8 mouse cellular contexts compared by ENCODE assay signal in the genomic region with DNA sequence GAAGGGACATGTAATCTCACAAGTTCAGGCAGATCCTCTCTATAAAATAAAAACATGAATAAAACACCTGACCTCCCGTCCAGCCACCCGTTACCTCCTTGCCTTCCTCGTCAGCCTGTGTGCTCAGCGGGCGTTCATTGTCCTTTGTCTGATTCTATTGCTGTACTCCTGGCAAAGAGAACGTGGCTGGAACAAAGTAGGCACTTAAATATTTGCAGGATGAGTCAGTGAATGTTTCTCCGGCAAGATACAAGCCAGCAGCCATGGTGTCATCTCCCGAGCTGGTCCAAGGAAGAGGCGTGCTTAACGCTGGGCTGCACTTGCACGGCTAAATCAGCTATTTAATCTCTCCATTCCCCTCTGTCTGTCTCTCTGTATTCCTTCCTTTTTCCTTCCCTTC. TPM values are rescaled to one million over a fixed set of nuclear protein-coding genes. Genes with fewer than 3 reads are reported as not detected.
DNase-seq lines count a peak whose midpoint lies in the region; ATAC-seq and TF ChIP-seq lines count a peak whose summit lies in the region.

No protein-coding gene starts in this region.

- no peaks in the 10 kb centered on the region for H3K9me3 ChIP-seq in intestine, postnatal 0 days (ENCODE audit: control insufficient read depth)

- no peak for ATAC-seq in intestine, postnatal 0 days
- no peak for ATAC-seq in cerebellum, adult (ENCODE audit: insufficient number of reproducible peaks, low FRiP score, low TSS enrichment)

- H3K9ac ChIP-seq in intestine, postnatal 0 days (ENCODE audit: low read depth, low read length): no peak overlapping the region

- intact Hi-C loops in left cerebral cortex, postnatal 14 days (cut with DNase I): no loop called here

- H3K4me3 ChIP-seq in intestine, postnatal 0 days (ENCODE audit: low read depth, low read length): no peak overlapping the region

- DNase-seq in adrenal gland, adult (ENCODE audit: inconsistent age in 2 of 2, low spot score in 1 of 2): peak; percentile 51 to 74
- no peak for DNase-seq in adrenal gland, postnatal 25 days
- peak; percentile 6 to 18 for DNase-seq in left cerebral cortex, adult 18-20 months (ENCODE audit: low spot score in 2 of 2)
- DNase-seq in left cerebral cortex, postnatal 14 days (ENCODE audit: low spot score in 2 of 2): no peak
- DNase-seq in gastrocnemius, postnatal 10 days: peak; percentile 26
- DNase-seq in natural killer cell, adult 2 months (ENCODE audit: low spot score in 2 of 2): no peak

- H3K27ac ChIP-seq in intestine, postnatal 0 days (ENCODE audit: low read depth, low read length): no peak overlapping the region

- WGBS in intestine, postnatal 0 days: 49% methylated on average over 11 of the region's 11 CpGs

- H3K27me3 ChIP-seq in intestine, postnatal 0 days (replicated peaks; ENCODE audit: control insufficient read depth, insufficient read depth, low read length): no peaks in the 10 kb centered on the region

- no peaks in the 10 kb centered on the region for H3K36me3 ChIP-seq in intestine, postnatal 0 days (ENCODE audit: control insufficient read depth, insufficient read depth)

- H3K4me1 ChIP-seq in intestine, postnatal 0 days (replicated peaks; ENCODE audit: control insufficient read depth, insufficient read depth, low read length): peaks cover 3% of the 10 kb centered on the region; the same call in 1 of the 2 replicates

- no peak for TF ChIP-seq CTCF in intestine, postnatal 0 days (IDR thresholded peaks at IDR 0.05; ENCODE audit: low read depth)

- H3K4me2 ChIP-seq in intestine, postnatal 0 days (replicated peaks; ENCODE audit: low read depth): 0 out of 2 replicates have a peak overlapping the region, but pooled peaks have one; percentile 17

RNA-seq across cellular contexts. Expression of a gene that starts 26.3 kb away (rescaled TPM):
- 0.15 TPM in 1 of 2 replicates, not detected in the other for total RNA-seq in adrenal gland, postnatal 25 days (2021)
- total RNA-seq in left cerebral cortex, adult 18-20 months (2021): not detected
- total RNA-seq in left cerebral cortex, postnatal 14 days (2021): not detected
- total RNA-seq in gastrocnemius, postnatal 10 days (2021): not detected
- polyA plus RNA-seq in intestine, postnatal 0 days (2015; fragmentation: Nextera tagmentation; extraction: Ambion mirVana): not detected in 2 replicates

Comparison
In these comparisons a context has a peak if more than half of its experiments do, and no peak if none do; other contexts are left out.
1. DNase-seq: peak in adrenal gland, adult (2 of 2), left cerebral cortex, adult 18-20 months (2 of 2) and gastrocnemius, postnatal 10 days (single experiment); none in adrenal gland, postnatal 25 days (single experiment), left cerebral cortex, postnatal 14 days (0 of 2) and natural killer cell, adult 2 months (0 of 2).